Mouse (Mus musculus) stomach, postnatal 0 days (tissue): ENCODE results near the gene Etv1. TPM values are rescaled to one million over a fixed set of nuclear protein-coding genes. Genes with fewer than 3 reads are reported as not detected.

Experiments used
- ATAC-seq: fragments of 200-750 bp; cut with Nextera tagmentation; 2 replicates; pipeline ENCODE4 v1.8.0; 2017; ENCODE audit not compliant: low FRiP score, low TSS enrichment
- DNase-seq: peaks from one replicate; pipeline ENCODE4 v3.0.0-alpha.2; 2016; ENCODE audit warnings: low spot score
- H3K27ac ChIP-seq: fragments of 300-500 bp; sonication (generic); replicated peaks from 2 replicates; pipeline ENCODE4 v1.5.1; 2014; ENCODE audit warnings: mild to moderate bottlenecking, control low read depth
- H3K27me3 ChIP-seq: fragments of 300-500 bp; sonication (generic); 2 replicates; pipeline ENCODE4 v1.6.1; 2014; ENCODE audit warnings: low read length; ENCODE audit not compliant: control insufficient read depth, insufficient read depth
- H3K36me3 ChIP-seq: fragments of 300-500 bp; sonication (generic); 2 replicates; pipeline ENCODE4 v1.6.1; 2014; ENCODE audit warnings: low read length, mixed read lengths; ENCODE audit not compliant: control insufficient read depth, insufficient read depth
- H3K4me1 ChIP-seq: fragments of 300-500 bp; sonication (generic); replicated peaks from 2 replicates; pipeline ENCODE4 v1.6.1; 2014; ENCODE audit warnings: antibody characterized with exemption; ENCODE audit not compliant: control insufficient read depth, insufficient read depth
- H3K4me2 ChIP-seq: fragments of 300-500 bp; sonication (generic); replicated peaks from 2 replicates; pipeline ENCODE4 v1.6.1; 2014; ENCODE audit warnings: low read depth, mild to moderate bottlenecking, control low read depth, moderate library complexity
- H3K4me3 ChIP-seq: fragments of 300-500 bp; sonication (generic); 2 replicates; pipeline ENCODE4 v1.5.1; 2014; ENCODE audit warnings: low read depth, low read length, control low read depth
- H3K9ac ChIP-seq: fragments of 300-500 bp; sonication (generic); 2 replicates; pipeline ENCODE4 v1.6.1; 2014; ENCODE audit warnings: mild to moderate bottlenecking, low read length, control low read depth, mixed read lengths
- H3K9me3 ChIP-seq: fragments of 300-500 bp; sonication (generic); 2 replicates; pipeline ENCODE4 v1.6.1; 2016; ENCODE audit warnings: low read length; ENCODE audit not compliant: control insufficient read depth
- CTCF ChIP-seq: IDR thresholded peaks from 2 replicates; pipeline ENCODE4 v1.5.1; 2016; ENCODE audit warnings: antibody characterized with exemption, low read depth, mild to moderate bottlenecking, moderate library complexity
- EP300 ChIP-seq: optimal IDR thresholded peaks from 2 replicates; pipeline ENCODE3; 2016; ENCODE audit warnings: antibody characterized with exemption
- WGBS: fragments of 180-500 bp; shearing (Covaris S2); extraction: QIAGEN DNeasy Blood & Tissue Kit; methylation state at CpG from one replicate; pipeline ENCODE4 v1.1.7; 2014; 5-methylcytosine and 5-hydroxymethylcytosine counted together
- polyA plus RNA-seq: library from polyadenylated mRNA; unstranded; fragments of >200 nt; fragmentation: Nextera tagmentation; extraction: Ambion mirVana; gene quantifications from 2 replicates; pipeline ENCODE4 v1.2.1, GENCODE M21; 2015

The Etv1 gene
- polyA plus RNA-seq, 1 experiment from 2014 or later = 20.9 TPM

DNA sequence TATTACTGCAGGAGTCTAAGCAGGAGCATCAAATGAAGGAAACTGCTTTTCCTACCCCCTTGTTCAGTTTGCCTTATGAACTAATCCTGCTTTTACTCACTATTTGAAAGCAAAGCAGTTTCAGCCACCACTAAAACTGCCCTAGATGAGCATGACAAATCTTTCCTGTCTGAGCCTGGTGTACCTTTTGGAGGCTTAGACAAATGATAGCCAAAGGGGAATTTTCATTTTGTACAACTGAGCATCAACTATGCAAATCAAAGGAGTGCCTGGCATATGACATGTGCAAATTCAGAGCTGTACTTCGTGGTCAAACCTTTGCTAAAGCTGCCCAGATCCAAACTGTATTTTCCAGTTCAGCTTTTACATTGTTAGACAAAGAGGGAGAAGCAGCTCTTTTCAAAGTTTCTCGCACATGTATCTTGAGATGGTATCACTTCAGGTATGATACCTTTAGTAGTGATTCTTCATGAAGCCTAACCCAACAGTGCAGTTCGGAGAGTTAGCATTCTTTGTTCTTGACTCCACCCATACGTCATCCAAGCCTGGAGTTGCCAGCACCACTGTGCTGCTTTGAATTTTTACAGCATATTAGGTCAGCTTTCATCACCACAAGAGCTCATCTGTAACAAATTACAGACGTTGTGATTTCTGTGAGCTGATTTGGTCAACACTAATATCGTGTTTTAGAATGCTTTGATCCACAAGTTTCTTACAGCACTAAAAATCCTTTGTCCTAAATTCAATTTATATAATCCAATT lies 68.5 kb downstream of the Etv1 start:
- H3K36me3 ChIP-seq = no peaks in the 10 kb centered on the region
- ATAC-seq (no peak), DNase-seq (no peak)
- no peak overlapping the region for H3K4me2 ChIP-seq
- TF ChIP-seq CTCF = no peak
- TF ChIP-seq EP300 = no peak
- no peak overlapping the region for H3K4me3 ChIP-seq
- H3K4me1 ChIP-seq = no peaks in the 10 kb centered on the region
- no peak overlapping the region for H3K9ac ChIP-seq
- WGBS = 76% methylated on average over 6 of the region's 6 CpGs
- H3K27ac ChIP-seq = no peak overlapping the region
- H3K27me3 ChIP-seq = no peaks in the 10 kb centered on the region
- no peaks in the 10 kb centered on the region for H3K9me3 ChIP-seq

- no peak for DNase-seq
- 75% methylated on average over 5 of the region's 5 CpGs for WGBS
Measured at GRCm38 (mm10) chr12:38849994-38850393, 70.8 kb downstream of the Etv1 start.

DNA sequence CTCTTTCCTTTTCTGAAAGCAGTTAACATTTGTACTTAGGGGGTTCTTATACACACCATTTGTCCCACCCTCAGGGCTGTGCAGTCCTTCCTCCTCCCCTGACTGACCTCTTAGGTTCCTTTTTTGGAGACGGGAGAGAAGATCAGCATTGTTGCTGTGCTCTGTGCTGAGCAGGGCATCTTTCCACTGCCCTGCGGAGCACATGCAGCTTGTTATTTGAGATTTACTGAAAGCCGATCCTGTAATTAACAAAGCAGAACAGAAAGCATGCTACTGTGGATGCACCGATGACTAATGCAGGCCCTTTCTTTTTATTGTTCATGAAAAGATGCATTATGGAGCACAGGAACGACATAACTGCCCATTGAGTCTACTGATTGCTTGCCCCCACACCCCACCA lies 75.1 kb downstream of the Etv1 start:
- ATAC-seq (no peak), DNase-seq (no peak)
- Histone ChIP-seq H3K4me1 (no peaks in the 10 kb centered on the region), H3K4me3 (no peak overlapping the region), H3K36me3 (no peaks in the 10 kb centered on the region), H3K9ac (no peak overlapping the region), H3K4me2 (no peak overlapping the region), H3K27ac (no peak overlapping the region), H3K9me3 (no peaks in the 10 kb centered on the region), H3K27me3 (no peaks in the 10 kb centered on the region)
- no peak for TF ChIP-seq EP300
- TF ChIP-seq CTCF = no peak
- WGBS = 72% methylated on average over 5 of the region's 5 CpGs

More at GRCm38 (mm10) chr12:38849994-38850393, 70.8 kb downstream of the Etv1 start:
- TF ChIP-seq EP300 (no peak), CTCF (no peak)
- Histone ChIP-seq H3K4me1 (no peaks in the 10 kb centered on the region), H3K27ac (no peak overlapping the region), H3K27me3 (no peaks in the 10 kb centered on the region), H3K4me3 (no peak overlapping the region), H3K9me3 (no peaks in the 10 kb centered on the region), H3K4me2 (no peak overlapping the region), H3K9ac (no peak overlapping the region), H3K36me3 (no peaks in the 10 kb centered on the region)
- no peak for ATAC-seq

DNA sequence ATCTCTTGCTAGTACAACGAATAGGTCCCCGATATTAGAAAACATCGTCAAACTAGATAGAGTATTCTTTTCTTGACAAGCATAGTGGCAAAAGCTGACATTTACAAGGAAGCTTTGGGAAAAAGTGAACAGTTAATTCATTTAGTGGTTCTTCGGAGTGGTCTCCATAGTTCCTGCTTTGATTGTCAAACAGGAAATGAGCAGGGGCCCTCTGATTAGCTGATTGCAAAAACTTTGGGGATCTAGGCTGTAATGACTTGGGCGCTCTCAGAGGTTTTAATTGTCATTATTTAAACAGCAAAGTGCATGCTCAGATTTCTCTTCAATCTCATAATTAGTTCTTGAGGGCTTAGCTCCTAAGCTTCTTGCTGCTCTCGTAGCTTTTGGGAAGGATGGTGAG lies 75.6 kb downstream of the Etv1 start:
- Histone ChIP-seq H3K4me2 (no peak overlapping the region), H3K27ac (no peak overlapping the region), H3K4me3 (no peak overlapping the region), H3K9me3 (no peaks in the 10 kb centered on the region), H3K4me1 (no peaks in the 10 kb centered on the region), H3K27me3 (no peaks in the 10 kb centered on the region), H3K9ac (no peak overlapping the region), H3K36me3 (no peaks in the 10 kb centered on the region)
- no peak for TF ChIP-seq CTCF
- TF ChIP-seq EP300 = no peak
- ATAC-seq (no peak), DNase-seq (no peak)
- 84% methylated on average over 6 of the region's 6 CpGs for WGBS

- Histone ChIP-seq H3K27ac (no peak overlapping the region), H3K4me2 (no peak overlapping the region), H3K9ac (no peak overlapping the region), H3K4me3 (no peak overlapping the region), H3K36me3 (no peaks in the 10 kb centered on the region), H3K27me3 (no peaks in the 10 kb centered on the region), H3K4me1 (no peaks in the 10 kb centered on the region), H3K9me3 (no peaks in the 10 kb centered on the region)
- 86% methylated on average over 4 of the region's 4 CpGs for WGBS
- DNase-seq (no peak), ATAC-seq (no peak)
- no peak for TF ChIP-seq EP300
- no peak for TF ChIP-seq CTCF
Measured at GRCm38 (mm10) chr12:38859675-38860074, 80.5 kb downstream of the Etv1 start.
